Mouse (Mus musculus): ENCODE data around the gene Gm8113. TPM values are rescaled to one million over a fixed set of nuclear protein-coding genes. Genes with fewer than 3 reads are reported as not detected.
"Not testable (repeated sequence)": the region's sequence is repeated elsewhere in the genome, so short reads cannot be mapped to it uniquely, and the experiment has no call there.

Gene Gm8113
- polyA plus RNA-seq, 1 experiment from 2014 or later = 5.3 TPM

DNA sequence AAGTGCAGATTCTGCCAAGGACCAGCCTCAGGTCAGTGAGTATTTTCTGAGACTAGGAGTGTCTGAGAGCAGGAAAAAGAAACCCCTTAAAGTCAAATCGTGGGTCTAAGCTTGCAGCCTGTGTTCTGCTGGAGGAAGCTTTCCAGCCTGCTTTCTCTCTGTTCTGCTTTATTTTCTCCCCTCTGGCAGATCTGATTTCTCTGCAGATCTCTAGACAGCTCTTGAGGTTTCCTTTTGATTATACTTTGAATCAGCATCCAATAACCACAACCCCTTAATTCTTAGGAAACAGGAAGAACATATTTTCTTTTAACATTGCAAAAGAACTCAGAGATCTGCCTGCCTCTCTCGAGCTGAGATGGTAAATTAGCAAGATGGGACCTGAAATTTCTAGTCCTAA, 28.2 kb downstream of the Gm8113 start:
- ATAC-seq, H3K27ac ChIP-seq: not testable (repeated sequence)
- whole genome bisulfite sequencing = 57% methylated on average over 2 of the region's 2 CpGs

DNA sequence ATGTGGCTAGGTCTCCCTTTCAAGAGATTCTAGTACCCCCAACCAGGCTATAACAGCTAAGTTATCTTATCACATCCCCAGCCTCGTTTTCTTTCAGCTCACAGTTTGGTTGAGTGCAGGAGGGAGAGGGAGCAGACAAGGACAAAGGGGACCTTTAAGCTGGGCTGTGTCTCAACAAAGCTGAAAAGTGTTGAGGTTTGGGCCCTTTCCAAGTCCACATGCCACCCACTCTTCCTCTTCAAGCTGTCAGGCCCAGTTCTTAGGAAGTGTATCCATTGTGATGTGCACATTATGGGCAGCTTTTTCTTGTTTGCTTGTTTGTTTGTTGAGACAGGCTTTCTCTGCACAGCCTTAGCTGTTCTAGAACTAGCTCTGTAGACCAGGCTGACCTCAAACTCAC, 29.9 kb downstream of the Gm8113 start:
- H3K36me3 ChIP-seq (ENCODE audit: poor library complexity, severe bottlenecking); H3K4me2 ChIP-seq; H3K9me3 ChIP-seq (replicated peaks); H3K4me3 ChIP-seq; H3K27ac ChIP-seq; H3K27me3 ChIP-seq; ATAC-seq; H3K9ac ChIP-seq; H3K4me1 ChIP-seq: not testable (repeated sequence)
- no CpG with 5 or more reads among the region's 1 CpGs for WGBS

More for the DNA sequence above, 28.2 kb downstream of the Gm8113 start:
- H3K4me3 ChIP-seq; H3K27me3 ChIP-seq; H3K4me1 ChIP-seq; H3K9ac ChIP-seq; H3K4me2 ChIP-seq; H3K36me3 ChIP-seq (ENCODE audit: poor library complexity, severe bottlenecking); H3K9me3 ChIP-seq (replicated peaks): not testable (repeated sequence)

DNA sequence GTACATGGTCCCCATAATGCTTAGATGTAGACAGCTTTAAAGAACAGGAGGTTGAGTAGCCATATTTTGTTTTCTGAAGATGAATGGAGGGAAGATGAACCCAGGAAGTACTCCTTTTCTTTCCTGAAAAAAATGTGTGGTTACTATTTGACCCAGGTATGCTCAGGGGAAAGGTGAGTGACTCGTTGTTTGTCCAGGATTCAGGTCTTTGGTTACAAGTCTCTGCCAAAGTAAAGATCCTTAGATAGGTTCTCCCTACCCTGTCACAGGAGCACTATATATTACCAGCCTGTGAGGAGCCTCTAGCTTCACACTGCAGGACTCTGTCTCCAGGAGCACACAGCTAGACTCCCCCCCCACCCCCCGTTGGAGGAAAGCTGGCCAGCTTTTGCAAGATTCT, 31.6 kb downstream of the Gm8113 start, which contains the start of gene Ang5:
Gene Ang5 (plus strand): TSS at position 301 of the 400 bp plus-strand sequence.
- H3K4me1 ChIP-seq; H3K9ac ChIP-seq; H3K27me3 ChIP-seq; H3K36me3 ChIP-seq (ENCODE audit: poor library complexity, severe bottlenecking); ATAC-seq; H3K4me2 ChIP-seq; H3K9me3 ChIP-seq (replicated peaks); H3K27ac ChIP-seq; H3K4me3 ChIP-seq: not testable (repeated sequence)
- no CpG with 5 or more reads among the region's 2 CpGs for WGBS

Other genes with a start within 250 kb of the Gm8113 start
- not detected in 2 replicates for gene Gm8165, start 248.2 kb upstream of the Gm8113 start, polyA plus RNA-seq (2015; fragmentation: Nextera tagmentation; extraction: Ambion mirVana)
- gene Gm7324, start 227.6 kb upstream of the Gm8113 start, polyA plus RNA-seq (2015; fragmentation: Nextera tagmentation; extraction: Ambion mirVana) = 2.4 and 2.5 TPM in 2 replicates
- gene Gm16506, start 197.9 kb upstream of the Gm8113 start, polyA plus RNA-seq (2015; fragmentation: Nextera tagmentation; extraction: Ambion mirVana) = not detected in 2 replicates
- not detected in 2 replicates for gene Gm6526, start 177.5 kb upstream of the Gm8113 start, polyA plus RNA-seq (2015; fragmentation: Nextera tagmentation; extraction: Ambion mirVana)
- not detected in 2 replicates for gene Gm8180, start 140.6 kb upstream of the Gm8113 start, polyA plus RNA-seq (2015; fragmentation: Nextera tagmentation; extraction: Ambion mirVana)
- gene Ear1, start 49.9 kb upstream of the Gm8113 start, polyA plus RNA-seq (2015; fragmentation: Nextera tagmentation; extraction: Ambion mirVana) = not detected in 2 replicates
- gene Ear10, start 1.8 kb upstream of the Gm8113 start, polyA plus RNA-seq (2015; fragmentation: Nextera tagmentation; extraction: Ambion mirVana) = not detected in 2 replicates
- gene Ang5, start 31.7 kb downstream of the Gm8113 start, polyA plus RNA-seq (2015; fragmentation: Nextera tagmentation; extraction: Ambion mirVana) = not detected in 2 replicates
- not detected in 2 replicates for gene Ang6, start 76.9 kb downstream of the Gm8113 start, polyA plus RNA-seq (2015; fragmentation: Nextera tagmentation; extraction: Ambion mirVana)
- not detected in 2 replicates for gene Ear2, start 177.3 kb downstream of the Gm8113 start, polyA plus RNA-seq (2015; fragmentation: Nextera tagmentation; extraction: Ambion mirVana)
- not detected in 2 replicates for gene Gm3327, start 198.5 kb downstream of the Gm8113 start, polyA plus RNA-seq (2015; fragmentation: Nextera tagmentation; extraction: Ambion mirVana)